Mouse (Mus musculus) limb, embryonic 14.5 days (tissue): ENCODE data around the gene Gm49486. TPM values are rescaled to one million over a fixed set of nuclear protein-coding genes. Genes with fewer than 3 reads are reported as not detected.

Experiments used
- ATAC-seq: fragments of 200-750 bp; cut with Nextera tagmentation; 2 replicates; pipeline ENCODE4 v1.8.0; 2017; ENCODE audit warnings: low read depth, moderate number of reproducible peaks, moderate TSS enrichment; ENCODE audit not compliant: low FRiP score
- DNase-seq: peaks from one replicate; pipeline ENCODE4 v3.0.0-alpha.2; 2015; ENCODE audit warnings: low spot score
- H3K27ac ChIP-seq: fragments of 300-500 bp; sonication (generic); replicated peaks from 2 replicates; pipeline ENCODE4 v1.5.1; 2014; ENCODE audit warnings: low read depth, mild to moderate bottlenecking, low read length, moderate library complexity, mixed read lengths
- H3K27me3 ChIP-seq: fragments of 300-500 bp; sonication (generic); 2 replicates; pipeline ENCODE4 v1.6.1; 2014; ENCODE audit warnings: low read length, mixed read lengths; ENCODE audit not compliant: control insufficient read depth, insufficient read depth
- H3K36me3 ChIP-seq: fragments of 300-500 bp; sonication (generic); 2 replicates; pipeline ENCODE4 v1.6.1; 2014; ENCODE audit warnings: mild to moderate bottlenecking, low read length, moderate library complexity, mixed read lengths; ENCODE audit not compliant: control insufficient read depth, insufficient read depth
- H3K4me1 ChIP-seq: fragments of 300-500 bp; sonication (generic); 2 replicates; pipeline ENCODE4 v1.6.1; 2014; ENCODE audit warnings: antibody characterized with exemption, low read length, mixed read lengths; ENCODE audit not compliant: control insufficient read depth, insufficient read depth
- H3K4me2 ChIP-seq: fragments of 300-500 bp; sonication (generic); replicated peaks from 2 replicates; pipeline ENCODE4 v1.6.1; 2014; ENCODE audit warnings: low read depth, mild to moderate bottlenecking, low read length, moderate library complexity; ENCODE audit not compliant: severe bottlenecking
- H3K4me3 ChIP-seq: fragments of 300-500 bp; sonication (generic); replicated peaks from 2 replicates; pipeline ENCODE4 v1.5.1; 2014; ENCODE audit warnings: low read length
- H3K9ac ChIP-seq: fragments of 300-500 bp; sonication (generic); 2 replicates; pipeline ENCODE4 v1.6.1; 2014; ENCODE audit warnings: mild to moderate bottlenecking, low read depth, low read length, moderate library complexity; ENCODE audit not compliant: severe bottlenecking
- H3K9me3 ChIP-seq: fragments of 300-500 bp; sonication (generic); 2 replicates; pipeline ENCODE4 v1.6.1; 2016; ENCODE audit warnings: low read length; ENCODE audit not compliant: control insufficient read depth
- POLR2A ChIP-seq: fragments of 200-500 bp; IDR thresholded peaks from 2 replicates; pipeline ENCODE4 v1.8.0; 2012; ENCODE audit warnings: inconsistent platforms, mild to moderate bottlenecking, moderate library complexity, borderline replicate concordance; ENCODE audit not compliant: insufficient read depth, insufficient read length; ENCODE audit errors: extremely low read depth
- WGBS: fragments of 180-500 bp; shearing (Covaris S2); extraction: QIAGEN DNeasy Blood & Tissue Kit; methylation state at CpG from one replicate; pipeline ENCODE4 v1.1.7; 2014; 5-methylcytosine and 5-hydroxymethylcytosine counted together
- polyA plus RNA-seq, 2 experiments: library from polyadenylated mRNA; depleted of rRNA in 1 of 2; stranded (reverse) in 1 of 2; unstranded in 1 of 2; fragments of >200 nt; fragmentation: Nextera tagmentation in 1 of 2; extraction: Ambion mirVana in 1 of 2; gene quantifications; 2 replicates each; pipeline versions ENCODE4 v1.2.1 to v1.2.3; 2012 to 2014

Gene Gm49486
- polyA plus RNA-seq, 2 experiments = 0.89 to 2.6 TPM

- ATAC-seq = peak; percentile 95
- no peak overlapping the region for H3K4me3 ChIP-seq
- 9% methylated on average over 10 of the region's 10 CpGs for WGBS
- H3K4me2 ChIP-seq = peak overlapping the region; percentile 18
- peak; percentile 92 for DNase-seq
- H3K4me1 ChIP-seq = no peaks in the 10 kb centered on the region
- H3K36me3 ChIP-seq = peaks cover 80% of the 10 kb centered on the region
- no peak overlapping the region for H3K27ac ChIP-seq
- H3K27me3 ChIP-seq = no peaks in the 10 kb centered on the region
- peak; percentile 46; the same call in 1 of the 2 replicates for TF ChIP-seq POLR2A
- no peak overlapping the region for H3K9ac ChIP-seq
- H3K9me3 ChIP-seq = no peaks in the 10 kb centered on the region
Measured at GRCm38 (mm10) chr15:79243234-79244042, 14.2 kb downstream of the Gm49486 start.

DNA sequence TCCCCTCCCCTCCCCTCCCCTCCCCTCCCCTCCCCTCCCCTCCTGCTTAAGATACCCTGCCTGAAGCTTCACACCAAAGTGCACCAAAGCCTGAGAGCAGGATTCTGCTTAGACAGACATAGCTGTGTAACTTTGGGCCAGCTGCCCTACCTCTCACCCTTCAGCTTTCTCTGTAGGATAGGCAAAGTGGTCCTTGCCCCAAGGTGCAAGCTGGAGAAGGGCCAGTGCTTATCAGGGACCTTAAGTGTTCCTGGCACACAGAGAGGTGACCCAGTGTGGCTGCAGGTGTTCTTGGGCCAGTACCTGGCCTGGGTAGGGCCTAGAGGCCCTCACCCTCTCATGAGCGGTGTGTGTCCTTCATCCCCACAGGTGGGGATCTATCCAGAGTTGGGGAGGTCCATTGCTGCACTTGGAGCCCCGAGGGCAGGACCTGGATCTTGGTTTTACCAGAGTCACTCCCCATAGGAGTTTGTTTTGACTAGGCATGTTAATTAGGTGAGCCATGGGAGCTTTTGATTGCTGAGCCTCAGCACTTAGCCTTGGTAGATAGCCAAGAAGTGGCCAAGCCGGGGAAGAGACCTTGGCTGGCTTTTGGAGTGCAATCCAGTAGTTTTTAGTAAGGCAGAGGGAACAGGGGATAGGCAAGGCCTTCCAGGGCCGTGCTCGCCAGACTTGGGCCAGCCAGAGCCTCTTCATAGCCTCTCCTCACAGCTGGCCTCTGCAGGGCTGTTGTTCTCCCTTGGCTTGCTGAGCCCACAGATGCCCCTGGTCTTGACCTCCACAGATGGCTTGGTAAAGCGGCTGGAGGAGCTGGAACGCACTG, 15.1 kb downstream of the Gm49486 start:
- WGBS = 73% methylated on average over 7 of the region's 7 CpGs
- DNase-seq = no peak
- TF ChIP-seq POLR2A = no peak
- H3K27me3 ChIP-seq = no peaks in the 10 kb centered on the region
- no peak overlapping the region for H3K27ac ChIP-seq
- H3K9ac ChIP-seq = no peak overlapping the region
- H3K4me2 ChIP-seq = no peak overlapping the region
- no peaks in the 10 kb centered on the region for H3K9me3 ChIP-seq
- no peak for ATAC-seq
- peaks cover 84% of the 10 kb centered on the region for H3K36me3 ChIP-seq
- no peaks in the 10 kb centered on the region for H3K4me1 ChIP-seq
- no peak overlapping the region for H3K4me3 ChIP-seq

DNA sequence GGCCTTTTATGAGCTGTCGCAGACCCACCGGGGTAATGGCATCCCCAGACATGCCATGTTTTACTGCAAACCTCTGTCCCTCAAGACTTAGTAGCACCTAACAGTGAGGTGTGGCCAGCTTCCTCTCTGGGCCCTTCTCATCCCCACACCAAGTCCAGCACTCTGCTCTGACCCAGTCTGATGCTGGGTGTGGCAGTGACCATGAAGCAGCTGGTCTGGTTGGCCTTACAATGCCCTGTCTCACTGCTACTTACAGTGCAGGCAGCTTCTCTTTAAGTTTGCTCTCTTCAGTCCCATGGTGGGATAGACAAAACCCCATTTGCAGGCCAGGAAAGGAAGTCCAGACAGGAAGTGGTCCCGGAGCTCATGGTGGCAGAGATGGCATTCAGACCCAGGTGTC, 16.1 kb downstream of the Gm49486 start:
- H3K36me3 ChIP-seq = peaks cover 78% of the 10 kb centered on the region
- WGBS = 79% methylated on average over 3 of the region's 3 CpGs
- H3K4me2 ChIP-seq = no peak overlapping the region

GRCm38 (mm10) chr15:79250236-79250635, 21.0 kb downstream of the Gm49486 start:
- TF ChIP-seq POLR2A = no peak
- Histone ChIP-seq H3K9me3 (no peaks in the 10 kb centered on the region), H3K36me3 (peaks cover 44% of the 10 kb centered on the region), H3K27ac (no peak overlapping the region), H3K4me3 (no peak overlapping the region), H3K4me1 (peaks cover 10% of the 10 kb centered on the region), H3K9ac (no peak overlapping the region), H3K27me3 (peaks cover 37% of the 10 kb centered on the region), H3K4me2 (no peak overlapping the region)
- no peak for DNase-seq
- 63% methylated on average over 2 of the region's 2 CpGs for WGBS
- ATAC-seq = no peak

More for the DNA sequence above, 16.1 kb downstream of the Gm49486 start:
- H3K27ac ChIP-seq = no peak overlapping the region
- H3K9me3 ChIP-seq = no peaks in the 10 kb centered on the region
- no peaks in the 10 kb centered on the region for H3K4me1 ChIP-seq
- DNase-seq (no peak), ATAC-seq (no peak)
- no peak overlapping the region for H3K4me3 ChIP-seq
- H3K9ac ChIP-seq = no peak overlapping the region
- no peaks in the 10 kb centered on the region for H3K27me3 ChIP-seq
- no peak for TF ChIP-seq POLR2A

GRCm38 (mm10) chr15:79251168-79251567, 22.0 kb downstream of the Gm49486 start:
- peaks cover 37% of the 10 kb centered on the region for H3K27me3 ChIP-seq
- peaks cover 10% of the 10 kb centered on the region for H3K4me1 ChIP-seq
- peaks cover 35% of the 10 kb centered on the region for H3K36me3 ChIP-seq
- H3K4me2 ChIP-seq = no peak overlapping the region
- H3K4me3 ChIP-seq = no peak overlapping the region
- ATAC-seq (no peak), DNase-seq (no peak)
- 42% methylated on average over 7 of the region's 7 CpGs for WGBS
- no peak overlapping the region for H3K9ac ChIP-seq
- no peak overlapping the region for H3K27ac ChIP-seq
- no peak for TF ChIP-seq POLR2A
- H3K9me3 ChIP-seq = no peaks in the 10 kb centered on the region
